Mouse (Mus musculus) left cerebral cortex, adult 2 months (tissue): ENCODE results near the gene Ctdspl. TPM values are rescaled to one million over a fixed set of nuclear protein-coding genes. Genes with fewer than 3 reads are reported as not detected.

Experiments
- DNase-seq, 2 experiments: peaks; one replicate each; pipeline ENCODE4 v3.0.0; 2021 to 2022; ENCODE audit warnings: low spot score in 2 of 2, mixed read lengths in 1 of 2; ENCODE audit errors: extremely low spot score in 1 of 2
- H3K27ac ChIP-seq: fragments of 200-600 bp; 2 replicates; pipeline ENCODE4 v1.8.1; 2022
- H3K4me3 ChIP-seq: fragments of 200-600 bp; 2 replicates; pipeline ENCODE4 v1.8.1; 2022
- CTCF ChIP-seq: fragments of 200-600 bp; IDR thresholded peaks from 2 replicates; pipeline ENCODE4 v1.8.1; 2022; ENCODE audit warnings: antibody characterized with exemption, mild to moderate bottlenecking, moderate library complexity
- intact Hi-C: fragments of 180-260 bp; cut with DNase I; formaldehyde crosslinking; loops from one replicate; pipeline ENCODE4 v1.15.1; 2025
- total RNA-seq, 2 experiments: library from RNA; stranded (reverse); gene quantifications; 2 replicates each; pipeline ENCODE4 v1.2.3; 2021

Gene Ctdspl
- total RNA-seq, 2 experiments from 2014 or later = 33.9 to 37.5 TPM

DNA sequence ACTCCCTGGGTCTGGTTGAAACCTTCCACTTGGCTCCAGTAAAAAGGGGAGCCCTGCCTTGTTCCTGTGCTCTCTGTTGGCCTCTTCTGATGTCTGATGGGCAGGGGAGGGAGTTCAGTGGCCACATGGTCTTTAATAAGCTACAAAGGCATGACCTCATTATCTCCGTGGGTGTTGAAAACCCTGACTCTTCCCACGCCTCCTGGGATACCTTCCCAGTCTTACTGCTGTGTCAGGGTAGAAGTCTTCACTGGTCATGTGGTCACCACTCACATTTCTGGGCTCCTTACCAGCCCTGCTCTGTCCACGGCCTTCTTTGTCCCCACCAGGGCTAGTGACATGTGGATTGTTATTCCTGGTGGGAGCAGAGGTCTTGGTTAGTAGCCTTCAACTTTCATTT lies 11.3 kb downstream of the Ctdspl start:
- TF ChIP-seq CTCF = no peak
- intact Hi-C loops = no loop called here
- Histone ChIP-seq H3K4me3 (no peak overlapping the region), H3K27ac (0 out of 2 replicates have a peak overlapping the region, but pooled peaks have one; percentile 24)
- DNase-seq = peak in 1 of 2 experiments; percentile 13

GRCm38 (mm10) chr9:118939410-118939809 lies 13.2 kb downstream of the Ctdspl start:
- TF ChIP-seq CTCF = no peak
- Histone ChIP-seq H3K27ac (peak overlapping the region; percentile 47; the same call in 1 of the 2 replicates), H3K4me3 (no peak overlapping the region)
- DNase-seq = peak in 1 of 2 experiments; percentile 7
- intact Hi-C loops = no loop called here

DNA sequence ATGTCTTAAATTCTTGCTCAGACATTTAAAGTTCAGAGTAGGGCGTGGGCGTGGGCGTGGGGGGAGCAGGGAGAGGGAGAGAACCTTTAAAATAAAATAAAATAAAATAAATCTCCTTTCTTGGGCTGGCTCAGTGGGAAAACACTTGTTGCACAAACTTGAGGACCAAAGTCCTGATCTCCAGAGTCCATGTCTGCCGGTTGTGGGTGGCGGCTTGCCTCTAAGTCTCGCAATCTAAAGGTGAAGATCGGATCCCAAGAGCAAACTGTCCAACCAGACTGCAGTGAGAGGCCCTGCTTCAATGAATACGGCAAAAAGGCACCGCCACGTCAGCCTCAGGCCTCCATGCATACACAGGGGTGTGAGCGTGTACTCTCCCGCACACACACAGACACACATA lies 13.6 kb downstream of the Ctdspl start:
- TF ChIP-seq CTCF = no peak
- Histone ChIP-seq H3K4me3 (no peak overlapping the region), H3K27ac (peak overlapping the region; percentile 4; the same call in 1 of the 2 replicates)
- DNase-seq = peak in 1 of 2 experiments; percentile 7
- intact Hi-C loops = no loop called here

GRCm38 (mm10) chr9:118940591-118941207 lies 14.4 kb downstream of the Ctdspl start:
- intact Hi-C loops = no loop called here
- DNase-seq = peak in 1 of 2 experiments; percentile 8
- no peak overlapping the region for H3K4me3 ChIP-seq
- no peak for TF ChIP-seq CTCF
- peak overlapping the region; percentile 4; the same call in 1 of the 2 replicates for H3K27ac ChIP-seq

GRCm38 (mm10) chr9:118942030-118942429 lies 15.8 kb downstream of the Ctdspl start:
- DNase-seq = no peak
- no peak overlapping the region for H3K4me3 ChIP-seq

DNA sequence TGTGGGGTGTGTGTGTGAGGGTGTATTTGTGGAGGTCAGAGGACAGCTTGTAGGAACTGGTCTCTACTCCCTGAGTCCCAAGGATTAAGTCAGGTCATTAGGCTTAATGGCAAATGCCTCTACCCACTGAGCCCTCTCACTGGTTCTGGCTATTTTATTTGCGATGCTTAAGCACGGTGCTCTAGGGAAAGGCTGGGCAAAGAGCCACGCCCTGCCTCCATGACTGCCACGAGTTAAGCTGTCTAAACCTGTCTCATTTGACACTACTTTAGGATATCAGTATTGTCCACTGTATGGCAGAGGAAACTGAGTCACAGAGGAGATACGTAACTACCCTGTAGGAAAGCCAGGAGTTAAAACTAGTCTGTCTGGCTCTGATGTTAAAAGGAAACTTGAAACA lies 17.7 kb downstream of the Ctdspl start:
- no peak for TF ChIP-seq CTCF
- Histone ChIP-seq H3K4me3 (no peak overlapping the region), H3K27ac (0 out of 2 replicates have a peak overlapping the region, but pooled peaks have one; percentile 11)
- DNase-seq = no peak
- intact Hi-C loops = no loop called here

More at GRCm38 (mm10) chr9:118942030-118942429, 15.8 kb downstream of the Ctdspl start:
- intact Hi-C loops = no loop called here
- TF ChIP-seq CTCF = no peak
- no peak overlapping the region for H3K27ac ChIP-seq

- Histone ChIP-seq H3K27ac (0 out of 2 replicates have a peak overlapping the region, but pooled peaks have one; percentile 8), H3K4me3 (no peak overlapping the region)
- intact Hi-C loops = no loop called here
- DNase-seq = no peak
- TF ChIP-seq CTCF = no peak
These were observed 18.1 kb downstream of the Ctdspl start for GRCm38 (mm10) chr9:118944388-118944787.

DNA sequence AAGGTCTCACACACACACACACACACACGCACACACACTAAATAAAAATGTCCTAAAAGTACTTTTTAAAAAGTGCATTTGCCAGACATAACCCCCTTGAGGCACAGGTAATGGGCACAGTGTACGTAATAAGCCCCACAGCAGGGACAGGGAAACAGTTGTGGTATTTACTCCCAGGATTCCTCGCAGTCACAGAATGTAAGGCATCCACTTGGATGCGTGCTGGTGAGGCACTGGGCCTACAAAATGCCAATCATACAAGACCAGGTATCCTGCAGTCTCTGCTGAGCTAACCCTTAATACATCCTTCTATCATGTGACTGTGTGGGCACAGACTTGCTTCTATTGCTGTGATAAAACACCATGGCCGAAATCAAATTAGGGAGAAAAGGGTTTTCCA lies 22.2 kb downstream of the Ctdspl start:
- no peak overlapping the region for H3K4me3 ChIP-seq
- H3K27ac ChIP-seq = peak overlapping the region; percentile 84
- DNase-seq = no peak
- TF ChIP-seq CTCF = no peak
- intact Hi-C loops = loop anchor here (2.0 kb wide), 1 partner anchor 56 kb away; no protein-coding TSS in a partner anchor

DNA sequence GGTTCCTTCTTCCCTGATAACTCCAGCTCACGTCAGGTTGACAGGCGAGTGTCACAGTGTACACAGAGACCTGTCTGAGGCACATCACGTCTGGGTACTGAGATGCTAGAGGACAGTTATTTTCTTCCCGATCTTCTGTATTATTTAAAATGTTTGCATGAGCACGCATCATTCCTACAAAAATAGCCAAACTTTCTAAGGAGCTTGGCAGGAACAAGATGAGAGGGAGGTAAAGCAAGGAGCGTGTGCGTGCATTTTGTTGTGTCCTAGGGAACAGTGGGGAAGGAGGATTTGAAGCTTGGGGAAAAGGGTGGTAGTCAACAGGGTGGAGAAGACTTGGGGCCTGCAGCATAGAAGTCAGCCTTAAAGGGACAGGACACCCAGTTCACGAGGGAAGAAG lies 22.9 kb downstream of the Ctdspl start:
- no peak for DNase-seq
- no peak for TF ChIP-seq CTCF
- intact Hi-C loops = loop anchor here (2.0 kb wide), 1 partner anchor 56 kb away; no protein-coding TSS in a partner anchor
- peak overlapping the region; percentile 84 for H3K27ac ChIP-seq
- H3K4me3 ChIP-seq = no peak overlapping the region

DNA sequence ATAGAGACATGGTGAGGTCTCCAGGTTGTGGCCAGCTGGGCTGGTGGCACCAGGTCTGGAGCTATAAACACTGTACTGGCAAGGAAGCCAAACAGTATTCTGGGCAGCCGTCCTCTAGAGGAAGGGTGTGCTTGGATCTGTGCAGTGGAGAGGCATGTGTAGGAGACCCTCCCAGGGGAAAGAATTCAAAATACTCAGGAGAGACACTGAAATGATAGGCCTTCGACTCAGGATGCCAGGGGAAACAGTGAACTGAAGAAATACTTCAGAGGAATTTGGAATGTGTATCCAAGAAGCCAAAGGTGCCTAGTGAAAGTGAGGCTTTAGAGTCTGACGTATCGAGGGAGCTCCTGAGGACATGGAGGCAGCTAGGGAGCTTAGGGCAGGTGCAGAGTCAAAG lies 23.4 kb downstream of the Ctdspl start:
- intact Hi-C loops = loop anchor here (2.0 kb wide), 1 partner anchor 55 kb away; no protein-coding TSS in a partner anchor
- no peak for DNase-seq
- peak overlapping the region; percentile 84 for H3K27ac ChIP-seq
- TF ChIP-seq CTCF = no peak
- no peak overlapping the region for H3K4me3 ChIP-seq

GRCm38 (mm10) chr9:118950061-118950460 lies 23.8 kb downstream of the Ctdspl start:
- DNase-seq = no peak
- H3K27ac ChIP-seq = peak overlapping the region; percentile 84
- no peak for TF ChIP-seq CTCF
- H3K4me3 ChIP-seq = no peak overlapping the region
- intact Hi-C loops = no loop called here

GRCm38 (mm10) chr9:118950751-118951150 lies 24.5 kb downstream of the Ctdspl start:
- Histone ChIP-seq H3K27ac (no peak overlapping the region), H3K4me3 (no peak overlapping the region)
- intact Hi-C loops = no loop called here
- TF ChIP-seq CTCF = no peak
- DNase-seq = no peak

GRCm38 (mm10) chr9:118951381-118951780 lies 25.1 kb downstream of the Ctdspl start:
- Histone ChIP-seq H3K4me3 (no peak overlapping the region), H3K27ac (no peak overlapping the region)
- no peak for TF ChIP-seq CTCF
- intact Hi-C loops = no loop called here
- DNase-seq = no peak
